Comparison of ENCODE assay signal across 21 mouse cellular contexts in the genomic region with DNA sequence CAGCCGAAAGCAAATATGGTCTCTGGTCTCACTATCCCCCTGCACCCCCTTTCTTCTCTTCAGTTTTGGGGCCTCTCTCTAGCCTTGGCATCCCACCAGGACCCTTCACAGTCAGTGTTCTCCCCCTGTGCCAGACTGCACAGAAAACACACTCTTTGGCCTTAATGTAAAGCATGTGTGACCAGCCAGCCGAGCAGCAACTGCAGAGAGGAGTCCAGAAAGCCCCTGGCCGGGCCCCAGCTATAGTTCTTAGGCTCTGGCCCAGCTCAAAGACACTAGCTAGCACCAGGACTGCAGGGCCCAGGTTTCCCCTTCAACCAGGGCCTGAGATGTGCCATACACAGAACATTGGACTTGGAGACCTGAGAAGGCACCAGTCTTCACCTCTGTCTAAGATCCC.
DNase-seq lines count a peak whose midpoint lies in the region; ATAC-seq and TF ChIP-seq lines count a peak whose summit lies in the region.
"Had no signal": no experiment of that assay in that cellular context is flagged by ENCODE, and none has a peak within 500 bp of the region (broad histone marks: within the 10 kb centered on the region; RNA-seq: fewer than 3 reads in every experiment).

No protein-coding gene starts in this region.

- ATAC-seq in forebrain, embryonic 14.5 days, result no peak
- peak; percentile 47; the same call in 1 of the 2 replicates for ATAC-seq in embryonic facial prominence, embryonic 14.5 days (ENCODE audit: low read depth)
- peak; percentile 64; the same call in 1 of the 2 replicates for ATAC-seq in limb, embryonic 14.5 days (ENCODE audit: low FRiP score, low read depth)
- ATAC-seq: forebrain, embryonic 15.5 days; hindbrain, embryonic 16.5 days; inflammation-experienced regulatory T-cells, adult 6 months; intestine, postnatal 0 days had no signal

- H3K27me3 ChIP-seq in forebrain, embryonic 10.5 days (ENCODE audit: poor library complexity, severe bottlenecking), result no peaks in the 10 kb centered on the region
- H3K27me3 ChIP-seq in forebrain, embryonic 14.5 days (replicated peaks; ENCODE audit: control insufficient read depth, insufficient read depth, low read length), result no peaks in the 10 kb centered on the region
- no peaks in the 10 kb centered on the region for H3K27me3 ChIP-seq in embryonic facial prominence, embryonic 14.5 days (replicated peaks; ENCODE audit: control insufficient read depth, insufficient read depth, low read length)
- H3K27me3 ChIP-seq in limb, embryonic 14.5 days (ENCODE audit: control insufficient read depth, insufficient read depth, low read length), result 0 out of 2 replicates have a peak, but pooled peaks cover 3% of the 10 kb centered on the region
- H3K27me3 ChIP-seq: forebrain, embryonic 15.5 days; heart, embryonic 15.5 days had no signal

- 82% methylated on average over 3 of the region's 3 CpGs for whole genome bisulfite sequencing in forebrain, embryonic 10.5 days
- 89% methylated on average over 3 of the region's 3 CpGs for WGBS in forebrain, embryonic 14.5 days
- WGBS in embryonic facial prominence, embryonic 14.5 days, result 57% methylated on average over 3 of the region's 3 CpGs
- 39% methylated on average over 3 of the region's 3 CpGs for WGBS in limb, embryonic 14.5 days

- H3K4me3 ChIP-seq in forebrain, embryonic 10.5 days, result no peak overlapping the region
- H3K4me3 ChIP-seq in forebrain, embryonic 14.5 days (ENCODE audit: low read depth, low read length), result no peak overlapping the region
- H3K4me3 ChIP-seq in embryonic facial prominence, embryonic 14.5 days (ENCODE audit: low read depth, low read length), result no peak overlapping the region
- no peak overlapping the region for H3K4me3 ChIP-seq in limb, embryonic 14.5 days (replicated peaks; ENCODE audit: low read length)
- H3K4me3 ChIP-seq: forebrain, embryonic 15.5 days; heart, adult 2 months; heart, embryonic 15.5 days had no signal

- peaks cover 7% of the 10 kb centered on the region for H3K4me1 ChIP-seq in forebrain, embryonic 10.5 days
- peaks cover 5% of the 10 kb centered on the region; the same call in 1 of the 2 replicates for H3K4me1 ChIP-seq in forebrain, embryonic 14.5 days (ENCODE audit: control insufficient read depth, insufficient read depth, low read length)
- H3K4me1 ChIP-seq in embryonic facial prominence, embryonic 14.5 days (ENCODE audit: control insufficient read depth, insufficient read depth, low read length), result peaks cover 7% of the 10 kb centered on the region; the same call in 1 of the 2 replicates
- peaks cover 40% of the 10 kb centered on the region for H3K4me1 ChIP-seq in limb, embryonic 14.5 days (ENCODE audit: control insufficient read depth, insufficient read depth, low read length)
- H3K4me1 ChIP-seq: heart, embryonic 15.5 days had no signal

- DNase-seq in forebrain, embryonic 10.5 days (ENCODE audit: extremely low spot score, low spot score), result no peak
- no peak for DNase-seq in forebrain, embryonic 14.5 days (ENCODE audit: low spot score)
- peak; percentile 5 for DNase-seq in adipocyte (ENCODE audit: low spot score)
- peak; percentile 83 for DNase-seq in embryonic facial prominence, embryonic 14.5 days (ENCODE audit: low spot score)
- peak; percentile 51 for DNase-seq in limb, embryonic 14.5 days (ENCODE audit: low spot score)
- no peak for DNase-seq in liver
- no peak for DNase-seq in adrenal gland, postnatal 10 days
- DNase-seq in frontal cortex, adult 2 months (ENCODE audit: extremely low spot score in 1 of 2, low spot score in 1 of 2), result no peak
- DNase-seq: adrenal gland, adult 8-10 months; cerebellum, adult 11-12 months; cerebellum, adult 9-10 months; cerebellum, postnatal 25 days; gastrocnemius, postnatal 14 days; heart, adult 2 months; heart, postnatal 14 days had no signal

- 0 out of 2 replicates have a peak overlapping the region, but pooled peaks have one; percentile 16 for H3K27ac ChIP-seq in forebrain, embryonic 10.5 days
- no peak overlapping the region for H3K27ac ChIP-seq in forebrain, embryonic 14.5 days (ENCODE audit: low read depth, low read length)
- H3K27ac ChIP-seq in embryonic facial prominence, embryonic 14.5 days (replicated peaks; ENCODE audit: low read depth, low read length), result peak overlapping the region; percentile 55; the same call in 1 of the 2 replicates
- no peak overlapping the region for H3K27ac ChIP-seq in limb, embryonic 14.5 days (replicated peaks; ENCODE audit: low read depth, low read length)
- H3K27ac ChIP-seq: forebrain, embryonic 15.5 days; heart, adult 2 months; heart, embryonic 15.5 days had no signal

- H3K9ac ChIP-seq in forebrain, embryonic 14.5 days (ENCODE audit: low read length), result no peak overlapping the region
- no peak overlapping the region for H3K9ac ChIP-seq in embryonic facial prominence, embryonic 14.5 days (ENCODE audit: low read depth, low read length)
- H3K9ac ChIP-seq in limb, embryonic 14.5 days (ENCODE audit: low read depth, low read length, severe bottlenecking), result no peak overlapping the region
- H3K9ac ChIP-seq: forebrain, embryonic 15.5 days; heart, embryonic 15.5 days had no signal

- no peak for TF ChIP-seq POLR2A in limb, embryonic 14.5 days (IDR thresholded peaks at IDR 0.05; ENCODE audit: borderline replicate concordance, extremely low read depth, insufficient read depth, insufficient read length)

- H3K36me3 ChIP-seq in forebrain, embryonic 10.5 days (replicated peaks), result no peaks in the 10 kb centered on the region
- H3K36me3 ChIP-seq in forebrain, embryonic 14.5 days (ENCODE audit: control insufficient read depth, insufficient read depth, low read length), result no peaks in the 10 kb centered on the region
- no peaks in the 10 kb centered on the region for H3K36me3 ChIP-seq in embryonic facial prominence, embryonic 14.5 days (ENCODE audit: control insufficient read depth, insufficient read depth, low read length)
- no peaks in the 10 kb centered on the region for H3K36me3 ChIP-seq in limb, embryonic 14.5 days (ENCODE audit: control insufficient read depth, insufficient read depth, low read length)
- H3K36me3 ChIP-seq: forebrain, embryonic 15.5 days; heart, embryonic 15.5 days had no signal

- peaks cover 3% of the 10 kb centered on the region; the same call in 1 of the 2 replicates for H3K9me3 ChIP-seq in forebrain, embryonic 10.5 days
- no peaks in the 10 kb centered on the region for H3K9me3 ChIP-seq in forebrain, embryonic 14.5 days (replicated peaks; ENCODE audit: control insufficient read depth, low read length)
- no peaks in the 10 kb centered on the region for H3K9me3 ChIP-seq in embryonic facial prominence, embryonic 14.5 days (ENCODE audit: control insufficient read depth, low read length)
- no peaks in the 10 kb centered on the region for H3K9me3 ChIP-seq in limb, embryonic 14.5 days (ENCODE audit: control insufficient read depth, low read length)
- H3K9me3 ChIP-seq: forebrain, embryonic 15.5 days; heart, embryonic 15.5 days had no signal

- H3K4me2 ChIP-seq in forebrain, embryonic 14.5 days (ENCODE audit: low read length), result no peak overlapping the region
- no peak overlapping the region for H3K4me2 ChIP-seq in embryonic facial prominence, embryonic 14.5 days (ENCODE audit: low read depth, low read length)
- no peak overlapping the region for H3K4me2 ChIP-seq in limb, embryonic 14.5 days (replicated peaks; ENCODE audit: low read depth, low read length, severe bottlenecking)
- H3K4me2 ChIP-seq: forebrain, embryonic 15.5 days; heart, embryonic 11.5 days; heart, embryonic 15.5 days had no signal

Comparison
In these comparisons a context has a peak if more than half of its experiments do, and no peak if none do; other contexts are left out.
1. H3K27ac ChIP-seq: peak in forebrain, embryonic 10.5 days (single experiment) and embryonic facial prominence, embryonic 14.5 days (single experiment); none in forebrain, embryonic 14.5 days (single experiment) and limb, embryonic 14.5 days (single experiment).
2. DNase-seq: peak in adipocyte (single experiment), embryonic facial prominence, embryonic 14.5 days (single experiment) and limb, embryonic 14.5 days (single experiment); none in forebrain, embryonic 10.5 days (single experiment), forebrain, embryonic 14.5 days (single experiment), liver (single experiment), adrenal gland, postnatal 10 days (single experiment) and frontal cortex, adult 2 months (0 of 2).